Mouse (Mus musculus) E14TG2a.4 (cell line): ENCODE measurements around the gene Cacnb1.

Experiments
- CTCF ChIP-seq: conservative IDR thresholded peaks from 2 replicates; pipeline ENCODE4 v1.5.1; 2014; ENCODE audit warnings: low read length
- NANOG ChIP-seq: IDR thresholded peaks from 2 replicates; pipeline ENCODE4 v1.6.1; 2014; ENCODE audit warnings: borderline replicate concordance, low read length, mixed read lengths
- POU5F1 ChIP-seq: IDR thresholded peaks from 2 replicates; pipeline ENCODE4 v1.6.1; 2014; ENCODE audit warnings: low read length, borderline replicate concordance

DNA sequence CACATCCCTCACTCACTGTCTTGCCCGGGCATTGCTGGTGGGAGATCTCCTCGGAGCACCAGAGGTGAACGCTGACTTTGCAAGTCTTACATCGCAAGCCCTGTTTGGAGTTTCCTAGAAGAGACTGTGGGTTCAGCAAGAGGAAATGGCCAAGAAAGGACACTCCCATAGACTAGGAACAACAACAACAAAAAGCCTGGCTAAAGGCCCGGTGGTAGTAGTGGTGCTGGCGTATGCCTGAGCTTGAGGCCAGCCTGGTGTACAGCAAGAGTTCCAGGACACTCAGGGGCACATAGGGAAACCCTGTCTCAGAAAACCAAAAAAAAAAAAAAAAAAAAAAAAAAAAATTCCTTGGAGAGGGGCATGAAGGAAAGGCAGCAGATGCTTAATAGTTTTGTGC, 19.9 kb upstream of the Cacnb1 start:
- no peak for TF ChIP-seq CTCF
- TF ChIP-seq POU5F1, result no peak
- no peak for TF ChIP-seq NANOG
